Mouse (Mus musculus) C2C12 (cell line): ENCODE results near the gene BC107364.

Experiments
- CTCF ChIP-seq: IDR thresholded peaks from one replicate; pipeline ENCODE4 v1.5.1; 2011; ENCODE audit not compliant: control insufficient read depth, insufficient read depth, insufficient read length
- FOSL1 ChIP-seq: IDR thresholded peaks from one replicate; pipeline ENCODE4 v1.8.0; 2011; ENCODE audit warnings: mild to moderate bottlenecking, low read length; ENCODE audit not compliant: poor library complexity, insufficient read depth, severe bottlenecking
- MYOD1 ChIP-seq: IDR thresholded peaks from one replicate; pipeline ENCODE4 v1.6.1; 2011; ENCODE audit warnings: low read depth; ENCODE audit not compliant: control insufficient read depth, insufficient read length
- USF1 ChIP-seq: IDR thresholded peaks from one replicate; pipeline ENCODE4 v1.6.1; 2011; ENCODE audit warnings: low read depth, mild to moderate bottlenecking, control low read depth, moderate library complexity

DNA sequence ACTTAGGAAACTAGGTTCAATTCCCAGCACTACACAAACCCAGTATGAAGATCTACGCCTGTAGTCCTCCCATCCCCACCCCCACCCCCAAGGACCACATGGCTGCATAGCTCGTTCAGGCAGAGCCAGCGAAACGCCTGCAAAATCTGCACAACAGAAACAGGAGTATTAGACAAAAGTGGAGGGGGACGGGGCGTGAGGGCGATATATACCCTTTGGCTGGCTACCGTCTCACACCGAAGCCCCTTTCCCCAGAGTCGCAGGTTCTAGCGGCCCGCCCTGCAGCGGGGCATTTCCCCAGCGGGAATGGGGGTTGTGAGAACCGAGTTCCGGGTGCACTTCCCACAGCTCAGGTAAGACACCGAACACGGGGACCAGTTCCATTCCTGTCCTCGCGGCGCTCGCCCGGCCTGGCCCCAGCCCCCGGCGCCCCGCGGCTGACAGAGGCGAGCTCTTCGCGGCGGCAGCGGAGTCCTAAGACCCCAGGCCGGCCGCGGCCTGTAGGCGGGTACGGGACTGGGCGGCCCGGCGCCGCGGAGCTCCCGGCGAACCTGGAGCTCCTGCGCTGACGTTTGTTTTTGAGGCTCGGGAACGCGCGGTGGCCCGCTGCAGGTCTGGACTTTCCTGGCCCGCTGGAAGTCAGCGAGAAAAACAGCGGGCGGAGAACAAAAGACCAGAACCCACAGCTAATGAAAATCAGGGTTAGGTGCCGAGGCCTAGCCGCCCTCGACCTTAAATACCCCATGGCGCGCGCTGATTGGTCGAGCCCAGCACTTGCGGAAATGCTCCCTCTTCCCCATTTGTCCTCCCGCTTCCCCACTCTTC is 37.8 kb downstream of the BC107364 start:
- TF ChIP-seq CTCF (no peak), FOSL1 (no peak), USF1 (no peak), MYOD1 (no peak)
